Mouse (Mus musculus): ENCODE results near the gene Pde7b.

Pde7b gene

GRCm38 (mm10) chr10:20724906-20725305 lies at the start of gene Pde7b:
Gene Pde7b, minus strand, starts transcription at chr10:20725078.
- peak; percentile 62 for DNase-seq (ENCODE audit: low spot score)

GRCm38 (mm10) chr10:20772056-20772455 lies 47.2 kb upstream of the Pde7b start:
- DNase-seq (ENCODE audit: low spot score) = no peak

- DNase-seq (ENCODE audit: low spot score) = no peak
Observed at GRCm38 (mm10) chr10:20770418-20770888, 45.6 kb upstream of the Pde7b start.

- no peak for DNase-seq (ENCODE audit: low spot score)
Observed at GRCm38 (mm10) chr10:20769557-20770417, 44.9 kb upstream of the Pde7b start.

- DNase-seq (ENCODE audit: low spot score) = no peak
Observed at GRCm38 (mm10) chr10:20764352-20764751, 39.5 kb upstream of the Pde7b start.

GRCm38 (mm10) chr10:20758939-20759338 lies 34.1 kb upstream of the Pde7b start:
- DNase-seq (ENCODE audit: low spot score) = no peak

GRCm38 (mm10) chr10:20758259-20758658 lies 33.4 kb upstream of the Pde7b start:
- no peak for DNase-seq (ENCODE audit: low spot score)

- no peak for DNase-seq (ENCODE audit: low spot score)
Observed at GRCm38 (mm10) chr10:20756219-20756618, 31.3 kb upstream of the Pde7b start.

- DNase-seq (ENCODE audit: low spot score) = no peak
Observed at GRCm38 (mm10) chr10:20752883-20753282, 28.0 kb upstream of the Pde7b start.

- no peak for DNase-seq (ENCODE audit: low spot score)
Observed at GRCm38 (mm10) chr10:20750642-20751251, 25.9 kb upstream of the Pde7b start.

- DNase-seq (ENCODE audit: low spot score) = no peak
Observed at GRCm38 (mm10) chr10:20748938-20749337, 24.1 kb upstream of the Pde7b start.

- no peak for DNase-seq (ENCODE audit: low spot score)
Observed at GRCm38 (mm10) chr10:20747229-20747628, 22.4 kb upstream of the Pde7b start.

- no peak for DNase-seq (ENCODE audit: low spot score)
Observed at GRCm38 (mm10) chr10:20739801-20740200, 14.9 kb upstream of the Pde7b start.

- no peak for DNase-seq (ENCODE audit: low spot score)
Observed at GRCm38 (mm10) chr10:20737146-20737545, 12.3 kb upstream of the Pde7b start.

- no peak for DNase-seq (ENCODE audit: low spot score)
Observed at GRCm38 (mm10) chr10:20735775-20736449, 11.0 kb upstream of the Pde7b start.

GRCm38 (mm10) chr10:20733576-20733975 lies 8.7 kb upstream of the Pde7b start:
- no peak for DNase-seq (ENCODE audit: low spot score)

- DNase-seq (ENCODE audit: low spot score) = no peak
Observed at GRCm38 (mm10) chr10:20732180-20732579, 7.3 kb upstream of the Pde7b start.

GRCm38 (mm10) chr10:20730034-20730433 lies 5.2 kb upstream of the Pde7b start:
- DNase-seq (ENCODE audit: low spot score) = no peak

GRCm38 (mm10) chr10:20725384-20725983 lies 606 bp upstream of the Pde7b start:
- no peak for DNase-seq (ENCODE audit: low spot score)

GRCm38 (mm10) chr10:20724451-20724850 lies 427 bp downstream of the Pde7b start:
- no peak for DNase-seq (ENCODE audit: low spot score)

GRCm38 (mm10) chr10:20723962-20724361 lies 916 bp downstream of the Pde7b start:
- no peak for DNase-seq (ENCODE audit: low spot score)

- no peak for DNase-seq (ENCODE audit: low spot score)
Observed at GRCm38 (mm10) chr10:20723521-20723915, 1.4 kb downstream of the Pde7b start.
